Mouse (Mus musculus) CH12.LX (cell line): ENCODE measurements around the gene Gbp8. TPM values are rescaled to one million over a fixed set of nuclear protein-coding genes. Genes with fewer than 3 reads are reported as not detected.
"Not testable (repeated sequence)": the region's sequence is repeated elsewhere in the genome, so short reads cannot be mapped to it uniquely, and the experiment has no call there.

Source experiments
- DNase-seq: peaks from one replicate; pipeline ENCODE4 v3.0.0-alpha.2; 2013; ENCODE audit errors: extremely low read depth
- H3K27ac ChIP-seq: 2 replicates; pipeline ENCODE4 v1.5.1; 2012; ENCODE audit warnings: low read depth, mild to moderate bottlenecking, control low read depth, moderate library complexity; ENCODE audit not compliant: insufficient read depth
- H3K27me3 ChIP-seq: replicated peaks from 2 replicates; pipeline ENCODE3; 2012; ENCODE audit warnings: inconsistent platforms
- H3K36me3 ChIP-seq, 2 experiments: replicated peaks in 1 of 2; 2 replicates each; pipeline versions ENCODE3 to v1.6.1; 2012; ENCODE audit warnings: inconsistent platforms in 1 of 2, low read length in 1 of 2, mild to moderate bottlenecking in 1 of 2, mixed read lengths in 1 of 2, moderate library complexity in 1 of 2; ENCODE audit not compliant: control insufficient read depth in 1 of 2, insufficient read depth in 1 of 2
- H3K4me1 ChIP-seq, 2 experiments: 2 replicates each; pipeline ENCODE4 v1.6.1; 2012; ENCODE audit warnings: inconsistent platforms in 1 of 2, moderate library complexity in 1 of 2; ENCODE audit not compliant: insufficient read depth in 2 of 2, control insufficient read depth in 1 of 2
- H3K4me2 ChIP-seq: 2 replicates; pipeline ENCODE4 v1.6.1; 2012; ENCODE audit warnings: low read depth, mild to moderate bottlenecking, control low read depth; ENCODE audit not compliant: poor library complexity, insufficient read depth, severe bottlenecking
- H3K4me3 ChIP-seq, 3 experiments: fragments of 150-350 bp in 1 of 3; sonication (generic) in 1 of 3; replicated peaks in 1 of 3; 2 replicates each; pipeline versions ENCODE3 to v1.5.1; 2011 to 2012; ENCODE audit warnings: low read depth in 2 of 3, low read length in 2 of 3, mild to moderate bottlenecking in 2 of 3, moderate library complexity in 2 of 3, control low read depth in 1 of 3, improper control_type of control experiment in 1 of 3, inconsistent platforms in 1 of 3, mixed read lengths in 1 of 3; ENCODE audit not compliant: poor library complexity in 1 of 3
- H3K79me2 ChIP-seq: replicated peaks from 2 replicates; pipeline ENCODE4 v1.6.1; 2012; ENCODE audit warnings: mild to moderate bottlenecking, moderate library complexity; ENCODE audit not compliant: control insufficient read depth, poor library complexity, insufficient read depth, severe bottlenecking; ENCODE audit errors: extremely low read depth
- H3K9ac ChIP-seq: 2 replicates; pipeline ENCODE4 v1.6.1; 2012; ENCODE audit warnings: low read depth, mild to moderate bottlenecking, control low read depth, moderate library complexity; ENCODE audit not compliant: insufficient read depth
- H3K9me3 ChIP-seq: replicated peaks from 2 replicates; pipeline ENCODE3; 2012; ENCODE audit warnings: low read length, inconsistent platforms, mixed read lengths
- BHLHE40 ChIP-seq: IDR thresholded peaks from 2 replicates; pipeline ENCODE4 v1.6.1; 2011; ENCODE audit warnings: mild to moderate bottlenecking, low read depth, low read length, improper control_type of control experiment
- CHD1 ChIP-seq: IDR thresholded peaks from 2 replicates; pipeline ENCODE4 v1.6.1; 2012; ENCODE audit warnings: low read depth, low read length, improper control_type of control experiment, inconsistent platforms
- CHD2 ChIP-seq: IDR thresholded peaks from 2 replicates; pipeline ENCODE4 v1.6.1; 2011; ENCODE audit warnings: low read length, improper control_type of control experiment
- E2F4 ChIP-seq: IDR thresholded peaks from 2 replicates; pipeline ENCODE4 v1.6.1; 2011; ENCODE audit warnings: low read depth, low read length, improper control_type of control experiment; ENCODE audit not compliant: insufficient replicate concordance
- ELF1 ChIP-seq: IDR thresholded peaks from 2 replicates; pipeline ENCODE4 v1.6.1; 2014; ENCODE audit warnings: low read depth, mild to moderate bottlenecking, inconsistent platforms, low read length, improper control_type of control experiment
- EP300 ChIP-seq: IDR thresholded peaks from 2 replicates; pipeline ENCODE4 v1.6.1; 2011; ENCODE audit warnings: low read length, improper control_type of control experiment
- ETS1 ChIP-seq: conservative IDR thresholded peaks from 2 replicates; pipeline ENCODE4 v1.6.1; 2012; ENCODE audit warnings: low read depth, mild to moderate bottlenecking, inconsistent platforms, low read length, improper control_type of control experiment, moderate library complexity
- IRF4 ChIP-seq: IDR thresholded peaks from 2 replicates; pipeline ENCODE4 v1.6.1; 2014; ENCODE audit warnings: low read depth, mild to moderate bottlenecking, inconsistent platforms, low read length, improper control_type of control experiment
- JUND ChIP-seq: conservative IDR thresholded peaks from 2 replicates; pipeline ENCODE4 v1.6.1; 2011; ENCODE audit warnings: low read depth, low read length, improper control_type of control experiment
- MAX ChIP-seq: IDR thresholded peaks from 2 replicates; pipeline ENCODE4 v1.6.1; 2011; ENCODE audit warnings: low read length, improper control_type of control experiment
- MAZ ChIP-seq: IDR thresholded peaks from 2 replicates; pipeline ENCODE4 v1.6.1; 2012; ENCODE audit warnings: low read depth, mild to moderate bottlenecking, inconsistent platforms, low read length, improper control_type of control experiment, moderate library complexity
- MEF2A ChIP-seq: IDR thresholded peaks from 2 replicates; pipeline ENCODE4 v1.6.1; 2014; ENCODE audit warnings: low read depth, mild to moderate bottlenecking, inconsistent platforms, low read length, improper control_type of control experiment, borderline replicate concordance
- MXI1 ChIP-seq: IDR thresholded peaks from 2 replicates; pipeline ENCODE4 v1.6.1; 2011; ENCODE audit warnings: mild to moderate bottlenecking, low read depth, low read length, improper control_type of control experiment
- MYC ChIP-seq: IDR thresholded peaks from 2 replicates; pipeline ENCODE4 v1.6.1; 2011; ENCODE audit warnings: low read depth, mild to moderate bottlenecking, improper control_type of control experiment, low read length
- POLR2A ChIP-seq: IDR thresholded peaks from 2 replicates; pipeline ENCODE4 v1.6.1; 2011; ENCODE audit warnings: low read depth, mild to moderate bottlenecking, improper control_type of control experiment, low read length
- RCOR1 ChIP-seq: conservative IDR thresholded peaks from 2 replicates; pipeline ENCODE4 v1.6.1; 2012; ENCODE audit warnings: low read depth, mild to moderate bottlenecking, inconsistent platforms, low read length, improper control_type of control experiment
- SIN3A ChIP-seq: IDR thresholded peaks from 2 replicates; pipeline ENCODE4 v1.6.1; 2012; ENCODE audit warnings: low read length, improper control_type of control experiment, inconsistent platforms
- SMC3 ChIP-seq: IDR thresholded peaks from 2 replicates; pipeline ENCODE4 v1.6.1; 2011; ENCODE audit warnings: low read depth, low read length, improper control_type of control experiment
- TBP ChIP-seq: conservative IDR thresholded peaks from 2 replicates; pipeline ENCODE4 v1.6.1; 2011; ENCODE audit warnings: low read depth, low read length, improper control_type of control experiment
- TCF12 ChIP-seq: IDR thresholded peaks from 2 replicates; pipeline ENCODE4 v1.6.1; 2014; ENCODE audit warnings: low read depth, mild to moderate bottlenecking, inconsistent platforms, low read length, improper control_type of control experiment
- ZC3H11A ChIP-seq: IDR thresholded peaks from 2 replicates; pipeline ENCODE4 v1.6.1; 2012; ENCODE audit warnings: low read depth, mild to moderate bottlenecking, inconsistent platforms, low read length, improper control_type of control experiment
- dilution Hi-C: fragments of 300-500 bp; cut with MboI; formaldehyde crosslinking; loops from 2 replicates; pipeline ENCODE4 v1.14.3; 2020; ENCODE audit warnings: low sequenced_read_pairs; ENCODE audit not compliant: extremely low pct_unique_long_range_greater_than_20kb, extremely low pct_ligation_motif_present
- in situ Hi-C: fragments of 300-500 bp; cut with MboI; formaldehyde crosslinking; loops from 3 replicates; pipeline ENCODE4 v1.14.3; 2019; ENCODE audit warnings: low sequenced_read_pairs, low pct_ligation_motif_present, low pct_unique_long_range_greater_than_20kb, mixed read lengths
- polyA plus RNA-seq: library from polyadenylated mRNA; unstranded; fragments of >175 nt; gene quantifications from 2 replicates; pipeline ENCODE4 v1.2.1, GENCODE M21; 2012; ENCODE audit warnings: low read depth; ENCODE audit not compliant: insufficient read length
- total RNA-seq, 2 experiments: library from RNA; depleted of rRNA; stranded (reverse); fragments of 300-350 nt in 1 of 2; fragments of >200 nt in 1 of 2; gene quantifications; 2 replicates each; pipeline ENCODE4 v1.2.3; 2012 to 2014

Gene Gbp8
- total and polyA plus RNA-seq, 3 experiments, result 5.1 to 7.4 (median 5.2) TPM

DNA sequence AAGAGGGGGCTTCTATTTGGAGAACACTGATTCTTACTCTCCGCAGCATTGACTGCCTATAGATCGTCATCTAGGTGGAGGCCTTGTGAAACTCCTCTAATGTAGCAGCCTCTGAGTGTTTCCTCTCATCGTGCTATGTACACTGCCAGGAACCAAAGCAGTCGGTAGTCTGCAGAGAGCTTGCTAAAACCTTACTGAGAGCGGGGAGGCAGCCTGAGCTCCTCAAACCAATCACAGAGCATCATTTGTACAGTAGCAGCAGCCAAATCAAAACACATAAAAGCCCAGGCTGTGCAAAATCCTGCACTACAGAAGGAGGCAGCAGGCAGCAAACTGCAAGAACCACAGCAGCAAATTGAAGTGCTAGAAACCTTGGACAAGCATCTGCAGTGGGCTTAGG, 25.7 kb downstream of the Gbp8 start:
- dilution Hi-C loops, result no loop called here
- no peaks in the 10 kb centered on the region for H3K79me2 ChIP-seq
- TF ChIP-seq SMC3, result no peak
- no peak for TF ChIP-seq ETS1
- no peak for TF ChIP-seq TCF12
- TF ChIP-seq E2F4, result no peak
- TF ChIP-seq BHLHE40, result no peak
- TF ChIP-seq ZC3H11A, result no peak
- TF ChIP-seq ELF1, result no peak
- no peak for TF ChIP-seq CHD2
- TF ChIP-seq MAZ, result no peak
- TF ChIP-seq, all 38 proteins: peak for 0
- Histone ChIP-seq H3K4me2 (no peak overlapping the region), H3K4me3 (no peak overlapping the region), H3K27me3 (no peaks in the 10 kb centered on the region), H3K9ac (no peak overlapping the region), H3K9me3 (no peaks in the 10 kb centered on the region), H3K36me3 (peaks cover 10 to 30% of the 10 kb centered on the region in 2 experiments), H3K4me1 (peaks cover 3 to 20% of the 10 kb centered on the region in 2 experiments; a peak in 3 of 4 replicates), H3K27ac (no peak overlapping the region)
- in situ Hi-C loops, result no loop called here
- no peak for DNase-seq

DNA sequence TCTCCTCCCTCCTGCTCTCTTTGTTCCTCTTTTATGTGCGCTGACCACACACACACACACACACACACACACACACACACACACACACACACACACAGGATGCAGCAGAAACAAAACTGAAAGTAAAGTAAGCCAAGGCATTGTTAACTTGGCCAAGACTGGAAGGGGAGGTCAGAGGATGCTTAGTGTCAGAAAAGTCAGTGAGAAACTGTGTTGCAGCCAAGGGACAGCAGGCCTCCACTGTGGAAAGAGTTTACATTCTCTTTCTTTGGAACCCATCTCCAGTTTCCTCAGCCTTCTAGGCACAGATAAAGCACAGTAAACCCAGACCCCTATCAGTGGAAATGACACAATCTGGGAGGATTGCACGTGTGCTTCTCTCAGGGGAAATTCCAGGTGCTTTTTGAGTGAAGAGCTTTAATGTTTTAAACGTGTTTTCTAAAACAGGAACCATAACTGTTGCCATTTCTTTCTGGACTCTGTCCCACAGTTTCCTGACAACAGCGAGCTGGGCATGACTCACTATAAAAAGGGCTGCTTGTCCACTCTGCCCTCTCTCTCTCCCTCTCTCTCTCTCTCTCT, 29.0 kb downstream of the Gbp8 start:
- Histone ChIP-seq H3K9ac (peak overlapping the region; percentile 46), H3K4me3 (peak overlapping the region in 2 of 3 experiments; percentile 19 to 46), H3K27ac (peak overlapping the region; percentile 82), H3K4me2 (peak overlapping the region; percentile 99), H3K4me1 (peaks cover 3 to 20% of the 10 kb centered on the region in 2 experiments; a peak in 3 of 4 replicates)
- in situ Hi-C loops, H3K36me3 ChIP-seq, dilution Hi-C loops, H3K79me2 ChIP-seq, H3K27me3 ChIP-seq, H3K9me3 ChIP-seq: not testable (repeated sequence)
- TF ChIP-seq SIN3A, result peak; percentile 60
- peak; percentile 51 for TF ChIP-seq EP300
- 0 out of 2 replicates have a peak, but pooled peaks have one; percentile 13 for TF ChIP-seq RCOR1
- peak; percentile 73 for TF ChIP-seq IRF4
- TF ChIP-seq MEF2A, result peak; percentile 19; the same call in 1 of the 2 replicates
- TF ChIP-seq POLR2A, result 0 out of 2 replicates have a peak, but pooled peaks have one; percentile 9
- TF ChIP-seq TBP, result peak; percentile 38; the same call in 1 of the 2 replicates
- peak; percentile 65 for TF ChIP-seq TCF12
- peak; percentile 93 for TF ChIP-seq BHLHE40
- peak; percentile 84 for TF ChIP-seq ETS1
- 0 out of 2 replicates have a peak, but pooled peaks have one; percentile 41 for TF ChIP-seq JUND
- 0 out of 2 replicates have a peak, but pooled peaks have one; percentile 40 for TF ChIP-seq MAZ
- peak; percentile 68; the same call in 1 of the 2 replicates for TF ChIP-seq MAX
- peak; percentile 93 for TF ChIP-seq CHD1
- peak; percentile 75 for TF ChIP-seq MYC
- TF ChIP-seq MXI1, result 0 out of 2 replicates have a peak, but pooled peaks have one; percentile 56
- peak; percentile 73 for DNase-seq
